Mouse (Mus musculus): ENCODE results near the gene D130043K22Rik.

DNA sequence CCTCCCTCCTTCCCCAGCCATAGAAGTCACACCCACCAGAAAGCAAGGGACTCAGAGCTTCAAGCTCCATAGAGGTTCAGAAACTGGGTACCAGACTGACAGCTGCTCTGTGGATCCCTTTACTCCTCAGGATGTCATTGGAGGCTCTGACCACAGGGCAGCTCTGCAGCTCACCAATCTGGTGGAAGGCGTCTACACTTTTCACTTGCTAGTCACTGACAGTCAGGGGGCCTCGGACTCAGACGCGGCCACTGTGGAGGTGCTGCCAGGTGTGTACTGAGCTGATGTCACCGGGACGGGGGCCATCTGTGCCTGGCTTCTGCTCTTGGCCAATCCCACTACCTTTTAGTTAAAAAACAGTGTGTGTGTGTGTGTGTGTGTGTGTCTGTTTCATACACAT, 37.5 kb downstream of the D130043K22Rik start:
- TF ChIP-seq CTCF (IDR thresholded peaks at IDR 0.05; ENCODE audit: control insufficient read depth, insufficient read depth, low read length), result no peak
- no peak for TF ChIP-seq POLR2A (IDR thresholded peaks at IDR 0.05; ENCODE audit: borderline replicate concordance, control insufficient read depth, low read depth, low read length)
